Mouse (Mus musculus) MEL (cell line): ENCODE results near the gene Atxn2l. TPM values are rescaled to one million over a fixed set of nuclear protein-coding genes. Genes with fewer than 3 reads are reported as not detected.
A peak's percentile ranks its signal among the peaks of the same experiment; 100 is the strongest.

Experiments used
- DNase-seq: peaks from one replicate; pipeline ENCODE4 v3.0.0; 2011; ENCODE audit warnings: low read depth, low spot score
- H3K27ac ChIP-seq: 2 replicates; pipeline ENCODE4 v1.5.1; 2012; ENCODE audit warnings: low read depth, mild to moderate bottlenecking, control low read depth, low read length, moderate library complexity; ENCODE audit not compliant: control insufficient read depth
- H3K27me3 ChIP-seq, 2 experiments: fragments of 150-350 bp in 1 of 2; sonication (generic) in 1 of 2; 2 replicates each; pipeline ENCODE4 v1.6.1; 2012; ENCODE audit warnings: low read length in 2 of 2, mild to moderate bottlenecking in 2 of 2, improper control_type of control experiment in 1 of 2, moderate library complexity in 1 of 2; ENCODE audit not compliant: insufficient read depth in 2 of 2, control insufficient read depth in 1 of 2
- H3K36me3 ChIP-seq, 2 experiments: 2 replicates each; pipeline ENCODE4 v1.6.1; 2012 to 2014; ENCODE audit warnings: low read length in 2 of 2, improper control_type of control experiment in 1 of 2, inconsistent platforms in 1 of 2, mild to moderate bottlenecking in 1 of 2; ENCODE audit not compliant: insufficient read depth in 2 of 2, control insufficient read depth in 1 of 2
- H3K4me1 ChIP-seq, 2 experiments: fragments of 150-350 bp in 1 of 2; sonication (generic) in 1 of 2; 2 replicates each; pipeline ENCODE4 v1.6.1; 2012; ENCODE audit warnings: low read length in 2 of 2, improper control_type of control experiment in 1 of 2, mild to moderate bottlenecking in 1 of 2; ENCODE audit not compliant: insufficient read depth in 2 of 2, control insufficient read depth in 1 of 2
- H3K4me3 ChIP-seq, 2 experiments: fragments of 150-350 bp in 1 of 2; sonication (generic) in 1 of 2; 2 replicates each; pipeline ENCODE4 v1.5.1; 2012; ENCODE audit warnings: low read depth in 2 of 2, low read length in 2 of 2, mild to moderate bottlenecking in 2 of 2, moderate library complexity in 2 of 2, control low read depth in 1 of 2, improper control_type of control experiment in 1 of 2; ENCODE audit not compliant: control insufficient read depth in 1 of 2, insufficient read depth in 1 of 2
- H3K79me2 ChIP-seq: 2 replicates; pipeline ENCODE4 v1.6.1; 2012; ENCODE audit warnings: mild to moderate bottlenecking, low read length, moderate library complexity; ENCODE audit not compliant: control insufficient read depth, poor library complexity, insufficient read depth
- H3K9ac ChIP-seq: 2 replicates; pipeline ENCODE4 v1.6.1; 2012; ENCODE audit warnings: low read depth, mild to moderate bottlenecking, control low read depth, low read length, moderate library complexity; ENCODE audit not compliant: control insufficient read depth, poor library complexity, severe bottlenecking
- H3K9me3 ChIP-seq: fragments of 150-350 bp; sonication (generic); replicated peaks from 2 replicates; pipeline ENCODE4 v1.6.1; 2012; ENCODE audit warnings: mild to moderate bottlenecking, low read length, improper control_type of control experiment, moderate library complexity; ENCODE audit not compliant: insufficient read depth
- BHLHE40 ChIP-seq: IDR thresholded peaks from 2 replicates; pipeline ENCODE4 v1.6.1; 2012; ENCODE audit warnings: low read depth, mild to moderate bottlenecking, inconsistent platforms, low read length, improper control_type of control experiment, borderline replicate concordance
- CHD1 ChIP-seq: IDR thresholded peaks from 2 replicates; pipeline ENCODE4 v1.6.1; 2012; ENCODE audit warnings: low read depth, mild to moderate bottlenecking, inconsistent platforms, low read length, improper control_type of control experiment
- EP300 ChIP-seq, 2 experiments: IDR thresholded peaks; 2 replicates each; pipeline ENCODE4 v1.6.1; 2011; ENCODE audit warnings: improper control_type of control experiment in 2 of 2, low read length in 2 of 2, low read depth in 1 of 2, mild to moderate bottlenecking in 1 of 2
- ETS1 ChIP-seq: IDR thresholded peaks from 2 replicates; pipeline ENCODE4 v1.6.1; 2012; ENCODE audit warnings: low read depth, mild to moderate bottlenecking, inconsistent platforms, low read length, improper control_type of control experiment, moderate library complexity
- GATA1 ChIP-seq: IDR thresholded peaks from 2 replicates; pipeline ENCODE4 v1.6.1; 2011; ENCODE audit warnings: low read depth, low read length, improper control_type of control experiment
- KAT2A ChIP-seq: conservative IDR thresholded peaks from 2 replicates; pipeline ENCODE4 v1.6.1; 2012; ENCODE audit warnings: low read depth, low read length, improper control_type of control experiment, inconsistent platforms
- MAFK ChIP-seq: IDR thresholded peaks from 2 replicates; pipeline ENCODE4 v1.6.1; 2011; ENCODE audit warnings: low read depth, mild to moderate bottlenecking, low read length, improper control_type of control experiment, borderline replicate concordance
- MAX ChIP-seq: IDR thresholded peaks from 2 replicates; pipeline ENCODE4 v1.6.1; 2011; ENCODE audit warnings: low read length, improper control_type of control experiment
- MAZ ChIP-seq: IDR thresholded peaks from 2 replicates; pipeline ENCODE4 v1.6.1; 2012; ENCODE audit warnings: low read depth, mild to moderate bottlenecking, inconsistent platforms, low read length, improper control_type of control experiment
- MXI1 ChIP-seq: IDR thresholded peaks from 2 replicates; pipeline ENCODE4 v1.6.1; 2011; ENCODE audit warnings: mild to moderate bottlenecking, low read depth, low read length, improper control_type of control experiment
- MYB ChIP-seq: IDR thresholded peaks from 2 replicates; pipeline ENCODE4 v1.6.1; 2011; ENCODE audit warnings: mild to moderate bottlenecking, low read depth, low read length, improper control_type of control experiment
- NELFE ChIP-seq: IDR thresholded peaks from 2 replicates; pipeline ENCODE4 v1.6.1; 2011; ENCODE audit warnings: low read depth, low read length, improper control_type of control experiment
- POLR2A ChIP-seq, 2 experiments: IDR thresholded peaks; 2 replicates each; pipeline ENCODE4 v1.6.1; 2011 to 2012; ENCODE audit warnings: low read length in 2 of 2, mild to moderate bottlenecking in 2 of 2, control low read depth in 1 of 2, improper control_type of control experiment in 1 of 2, low read depth in 1 of 2, moderate library complexity in 1 of 2; ENCODE audit not compliant: control insufficient read depth in 1 of 2, insufficient read depth in 1 of 2, poor library complexity in 1 of 2
- POLR2AphosphoS2 ChIP-seq: IDR thresholded peaks from 2 replicates; pipeline ENCODE4 v1.6.1; 2011; ENCODE audit warnings: low read length, improper control_type of control experiment
- RAD21 ChIP-seq: IDR thresholded peaks from 2 replicates; pipeline ENCODE4 v1.6.1; 2011; ENCODE audit warnings: mild to moderate bottlenecking, low read depth, low read length, improper control_type of control experiment
- RCOR1 ChIP-seq: IDR thresholded peaks from 2 replicates; pipeline ENCODE4 v1.6.1; 2012; ENCODE audit warnings: low read depth, mild to moderate bottlenecking, inconsistent platforms, low read length, improper control_type of control experiment
- SIN3A ChIP-seq: IDR thresholded peaks from 2 replicates; pipeline ENCODE4 v1.6.1; 2012; ENCODE audit warnings: low read length, improper control_type of control experiment, inconsistent platforms
- SMC3 ChIP-seq: IDR thresholded peaks from 2 replicates; pipeline ENCODE4 v1.6.1; 2011; ENCODE audit warnings: low read depth, low read length, improper control_type of control experiment
- TCF12 ChIP-seq: IDR thresholded peaks from 2 replicates; pipeline ENCODE4 v1.6.1; 2014; ENCODE audit warnings: low read depth, mild to moderate bottlenecking, inconsistent platforms, low read length, improper control_type of control experiment, moderate library complexity
- UBTF ChIP-seq: IDR thresholded peaks from 2 replicates; pipeline ENCODE4 v1.6.1; 2012; ENCODE audit warnings: low read depth, mild to moderate bottlenecking, inconsistent platforms, low read length, improper control_type of control experiment, moderate library complexity, borderline replicate concordance; ENCODE audit not compliant: insufficient read depth
- ZNF384 ChIP-seq: IDR thresholded peaks from 2 replicates; pipeline ENCODE4 v1.6.1; 2012; ENCODE audit warnings: low read depth, mild to moderate bottlenecking, inconsistent platforms, low read length, improper control_type of control experiment
- polyA plus RNA-seq, 2 experiments: library from polyadenylated mRNA; stranded (reverse) in 1 of 2; unstranded in 1 of 2; fragments of >175 nt in 1 of 2; fragments of >200 nt in 1 of 2; gene quantifications; 2 replicates each; pipeline versions ENCODE4 v1.2.1 to v1.2.4; 2012; ENCODE audit warnings: low replicate concordance in 2 of 2, low read depth in 1 of 2; ENCODE audit not compliant: insufficient read length in 2 of 2, insufficient read depth in 1 of 2, missing spikeins in 1 of 2
- total RNA-seq: library from RNA; depleted of rRNA; stranded (reverse); fragments of 300-350 nt; gene quantifications from 2 replicates; pipeline ENCODE4 v1.2.3, GENCODE M21; 2012

The Atxn2l gene
- total and polyA plus RNA-seq, 3 experiments = 40.8 to 821 (median 218) TPM

DNA sequence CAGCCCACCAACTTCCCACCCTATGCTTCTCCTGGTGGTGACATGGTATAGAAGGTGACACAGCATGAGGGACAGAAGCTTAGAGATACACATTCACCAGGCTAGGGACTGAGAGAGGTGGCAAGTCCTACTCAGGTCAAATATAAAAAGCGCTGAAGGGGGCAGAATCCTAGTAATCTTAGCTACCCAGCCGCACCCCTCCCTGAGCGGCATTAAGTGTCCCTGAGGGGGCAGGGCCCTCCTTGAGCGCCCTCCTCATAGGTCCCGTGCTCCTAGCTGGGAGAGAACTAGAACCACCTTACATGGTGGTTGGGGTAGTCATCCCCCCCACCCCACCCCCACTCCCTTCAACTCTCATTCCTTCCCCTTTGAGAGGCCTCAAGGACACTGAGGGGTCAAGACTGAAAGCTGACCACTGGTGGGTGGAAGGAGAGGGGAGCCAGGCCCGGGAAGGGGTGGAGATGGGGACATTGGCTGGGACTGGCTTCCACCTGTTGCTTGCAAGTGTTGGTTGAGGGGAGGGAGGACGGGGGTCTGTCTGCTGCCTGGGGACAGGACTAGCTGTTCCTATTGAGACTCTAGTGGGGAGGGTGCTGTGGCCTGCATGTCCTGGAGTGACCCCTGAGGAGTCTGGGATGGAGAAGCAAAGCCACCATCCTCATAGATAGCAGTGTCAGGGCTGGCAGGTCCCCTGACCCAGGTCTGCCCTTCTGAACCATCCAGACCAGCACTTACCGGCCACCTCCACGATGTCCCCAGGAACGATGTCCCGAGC lies 44.2 kb downstream of the Atxn2l start:
- H3K4me1 ChIP-seq = peaks cover 23 to 28% of the 10 kb centered on the region in 2 experiments
- H3K27ac ChIP-seq = no peak overlapping the region
- H3K36me3 ChIP-seq = peaks cover 0 to 20% of the 10 kb centered on the region in 2 experiments; a peak in 2 of 4 replicates

DNA sequence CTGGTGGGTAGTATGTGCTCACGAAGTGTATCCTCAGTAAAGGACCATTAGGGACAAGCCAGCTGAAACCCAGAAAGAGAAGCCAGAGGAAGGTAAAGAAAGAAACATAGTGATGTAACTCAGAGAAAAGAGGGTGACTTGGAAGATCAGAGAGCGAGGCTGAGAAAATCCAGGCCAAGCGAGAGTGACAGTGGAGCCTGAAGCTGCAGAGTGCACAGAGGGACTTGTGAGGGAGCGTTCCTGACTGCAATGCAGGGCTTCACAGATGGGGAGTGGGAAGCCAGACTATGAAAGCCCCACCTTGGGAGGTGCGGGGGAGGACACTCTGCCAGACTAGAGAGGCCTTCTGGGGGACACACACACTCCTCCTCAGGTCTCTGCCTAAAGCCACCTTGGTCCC lies 45.0 kb downstream of the Atxn2l start:
- H3K4me1 ChIP-seq = peaks cover 16 to 22% of the 10 kb centered on the region in 2 experiments

More for the DNA sequence above, 44.2 kb downstream of the Atxn2l start:
- Histone ChIP-seq H3K4me3 (no peak overlapping the region), H3K79me2 (no peaks in the 10 kb centered on the region), H3K9ac (no peak overlapping the region), H3K27me3 (no peaks in the 10 kb centered on the region)
- TF ChIP-seq BHLHE40 (no peak), POLR2AphosphoS2 (no peak), SIN3A (no peak)
- TF ChIP-seq, all 39 proteins: peak for 0
- no peak for DNase-seq
- no peaks in the 10 kb centered on the region for H3K9me3 ChIP-seq

DNA sequence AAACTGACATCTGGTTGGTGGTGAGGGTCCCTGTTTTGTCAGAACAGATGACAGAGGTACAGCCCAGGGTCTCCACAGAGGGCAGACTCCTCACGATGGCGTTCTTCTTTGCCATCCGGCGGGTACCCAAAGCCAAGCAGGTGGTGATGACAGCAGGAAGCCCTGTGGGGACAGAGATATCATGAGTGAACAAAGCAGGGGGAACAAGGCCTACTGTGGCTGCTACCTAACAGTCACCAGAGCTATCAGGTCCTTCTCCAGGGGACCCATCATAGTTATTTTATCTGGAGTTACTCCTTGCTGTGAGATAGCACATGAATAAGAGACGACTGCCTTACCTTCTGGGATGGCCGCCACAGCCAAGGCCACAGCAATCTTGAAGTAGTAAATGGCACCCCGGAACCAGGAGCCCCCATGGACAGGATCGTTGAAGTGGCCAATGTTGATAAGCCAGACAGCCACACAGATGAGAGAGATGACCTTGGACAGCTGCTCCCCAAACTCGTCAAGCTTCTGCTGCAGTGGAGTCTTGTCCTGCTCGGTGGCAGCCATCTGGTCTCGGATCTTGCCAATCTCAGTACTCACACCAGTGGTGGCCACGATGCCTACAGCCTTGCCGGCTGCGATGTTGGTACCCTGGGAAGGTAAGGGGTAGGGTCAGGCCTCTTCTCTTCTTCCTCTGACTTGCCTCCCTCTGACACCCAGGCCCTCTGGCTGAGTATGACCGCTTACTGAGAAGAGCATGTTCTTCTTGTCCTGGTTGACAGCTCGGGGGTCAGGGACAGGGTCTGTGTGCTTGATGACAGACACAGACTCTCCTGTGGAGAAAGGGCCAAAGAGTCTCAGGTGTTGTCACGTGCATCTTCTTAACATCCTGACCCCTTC lies 46.6 kb downstream of the Atxn2l start:
- Histone ChIP-seq H3K79me2 (no peaks in the 10 kb centered on the region), H3K4me3 (no peak overlapping the region), H3K27me3 (no peaks in the 10 kb centered on the region), H3K4me1 (peaks cover 16 to 22% of the 10 kb centered on the region in 2 experiments), H3K36me3 (peaks cover 0 to 14% of the 10 kb centered on the region in 2 experiments; a peak in 2 of 4 replicates), H3K9ac (0 out of 2 replicates have a peak overlapping the region, but pooled peaks have one; percentile 6), H3K9me3 (no peaks in the 10 kb centered on the region), H3K27ac (peak overlapping the region; percentile 60)
- peak; percentile 81 for DNase-seq
- TF ChIP-seq MAFK = peak; percentile 43; the same call in 1 of the 2 replicates
- no peak for TF ChIP-seq SMC3
- no peak for TF ChIP-seq MYB
- TF ChIP-seq POLR2A (IDR thresholded peaks at IDR 0.05; ENCODE audit: control insufficient read depth in 1 of 2, insufficient read depth in 1 of 2, low read depth in 1 of 2, low read length in 2 of 2, poor library complexity in 1 of 2) = no peak
- no peak; the same call in 1 of the 2 replicates for TF ChIP-seq MAZ
- TF ChIP-seq TCF12 = peak; percentile 94
- TF ChIP-seq GATA1 = peak; percentile 86
- no peak; the same call in 1 of the 2 replicates for TF ChIP-seq MAX
- no peak for TF ChIP-seq UBTF
- TF ChIP-seq ZNF384 = no peak; the same call in 1 of the 2 replicates
- TF ChIP-seq CHD1 = no peak
- no peak for TF ChIP-seq RAD21
- TF ChIP-seq RCOR1 = peak; percentile 62; the same call in 1 of the 2 replicates
- 0 out of 2 replicates have a peak, but pooled peaks have one; percentile 25 for TF ChIP-seq MXI1
- no peak for TF ChIP-seq KAT2A
- TF ChIP-seq NELFE = no peak
- peak; percentile 83 to 92 for TF ChIP-seq EP300 (IDR thresholded peaks at IDR 0.05; ENCODE audit: low read depth in 1 of 2, low read length in 2 of 2)
- TF ChIP-seq ETS1 = peak; percentile 77
- no peak for TF ChIP-seq BHLHE40
- TF ChIP-seq SIN3A = peak; percentile 66

More for the DNA sequence above, 45.0 kb downstream of the Atxn2l start:
- Histone ChIP-seq H3K9me3 (no peaks in the 10 kb centered on the region), H3K36me3 (peaks cover 0 to 14% of the 10 kb centered on the region in 2 experiments; a peak in 2 of 4 replicates), H3K4me3 (no peak overlapping the region), H3K27me3 (no peaks in the 10 kb centered on the region), H3K27ac (no peak overlapping the region), H3K9ac (no peak overlapping the region), H3K79me2 (no peaks in the 10 kb centered on the region)
- DNase-seq = no peak
- TF ChIP-seq MAZ (no peak), GATA1 (no peak), MAX (no peak), MXI1 (no peak), ETS1 (no peak)
- TF ChIP-seq, all 39 proteins: peak for 0
